Mouse (Mus musculus) heart, adult 2 months (tissue): ENCODE results near the gene Grik3.

Source experiments
- CTCF ChIP-seq: fragments of 200-600 bp; IDR thresholded peaks from 2 replicates; pipeline ENCODE4 v1.8.1; 2022; ENCODE audit warnings: antibody characterized with exemption, mild to moderate bottlenecking, moderate library complexity
- POLR2A ChIP-seq: fragments of 200-500 bp; IDR thresholded peaks from 2 replicates; pipeline ENCODE4 v1.6.1; 2011; ENCODE audit warnings: mild to moderate bottlenecking, low read depth, low read length, control low read depth; ENCODE audit not compliant: insufficient read depth

DNA sequence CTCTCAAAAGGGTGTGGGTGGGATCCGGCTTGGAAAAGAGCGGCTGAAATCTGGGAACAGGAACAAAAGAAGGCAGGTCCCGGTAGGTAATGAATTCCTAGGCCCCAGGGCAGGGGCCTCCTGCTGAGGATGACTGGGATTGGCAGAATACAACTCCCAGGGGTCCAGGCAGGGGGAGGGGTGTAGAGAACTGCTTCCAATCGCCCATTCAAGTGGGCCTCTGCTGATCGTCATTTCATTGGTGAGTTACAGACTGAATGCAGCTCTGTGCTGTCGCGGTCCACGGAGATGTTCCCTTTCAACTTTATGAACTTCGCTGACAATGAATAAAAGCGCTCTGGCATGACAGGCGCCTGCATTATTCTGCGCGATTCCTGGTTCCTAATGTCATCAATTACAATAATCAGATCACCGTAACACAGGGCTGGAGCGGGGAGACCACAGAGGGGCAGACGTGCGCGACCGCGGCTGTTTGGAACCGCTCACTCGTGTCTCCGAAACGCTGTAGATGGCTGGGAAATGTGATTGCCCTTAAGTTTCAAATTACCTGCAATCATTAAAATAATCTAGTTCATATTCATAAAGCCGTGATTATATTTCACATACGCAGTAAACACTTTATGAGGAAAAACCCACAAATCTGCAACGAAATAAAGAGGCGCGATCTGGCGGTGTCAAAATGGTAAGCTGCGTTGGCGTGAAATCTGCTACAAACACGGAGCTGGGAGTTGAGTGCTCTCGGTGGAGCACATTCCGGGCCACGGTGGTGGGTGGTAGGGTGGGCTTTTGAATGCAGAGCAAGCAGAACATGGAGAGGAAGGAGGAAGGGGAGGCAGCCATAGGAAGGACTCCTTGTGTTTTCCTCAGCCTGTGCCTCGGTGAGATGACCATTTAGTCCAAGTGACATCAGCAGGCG is 239.1 kb downstream of the Grik3 start:
- TF ChIP-seq CTCF (no peak), POLR2A (no peak)
